Mouse (Mus musculus): ENCODE data around the gene Sgo2a. TPM values are rescaled to one million over a fixed set of nuclear protein-coding genes. Genes with fewer than 3 reads are reported as not detected.
A peak's percentile ranks its signal among the peaks of the same experiment; 100 is the strongest.

Sgo2a gene
- 1.3 and 1.9 TPM in 2 replicates for polyA plus RNA-seq (2015; fragmentation: Nextera tagmentation; extraction: Ambion mirVana)

DNA sequence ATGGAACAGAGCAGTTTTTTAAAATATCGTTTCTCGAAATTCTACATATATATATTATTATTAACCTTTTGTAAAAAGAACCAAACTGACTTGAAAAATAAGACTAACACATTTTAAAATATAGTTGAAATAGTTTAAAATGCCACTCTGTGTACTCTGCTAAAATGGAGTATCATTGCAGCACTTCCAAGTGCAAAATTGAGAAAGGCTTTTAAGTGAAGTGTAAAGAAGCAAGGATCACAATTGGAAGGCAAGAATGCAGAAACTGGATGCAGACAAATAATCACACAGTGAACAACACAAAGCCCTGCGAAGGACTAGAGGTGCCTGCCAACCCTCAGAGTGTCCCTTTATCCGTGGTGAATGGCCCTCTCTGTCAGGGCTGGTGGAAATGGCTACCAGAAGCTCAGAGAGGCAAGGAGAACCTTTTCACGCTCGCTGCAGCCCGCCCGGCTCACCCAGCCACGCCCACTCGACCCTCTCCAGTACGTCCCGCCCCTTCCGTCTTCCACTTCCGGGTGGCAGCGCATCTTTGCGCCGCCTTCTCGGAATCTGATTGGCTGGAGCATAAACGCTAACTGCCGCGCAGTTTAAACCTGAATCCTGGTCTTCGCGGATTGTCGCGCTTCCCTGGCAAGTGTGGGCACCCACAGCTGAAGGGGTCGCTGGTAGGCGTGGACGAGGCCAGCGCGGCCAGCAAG is at the start of gene Sgo2a:
Sgo2a (plus strand) TSS at position 540 of the 701 bp plus-strand sequence.
- Histone ChIP-seq H3K27ac (ENCODE audit: low read length) (peak within 1 kb of the TSS; percentile 68), H3K9ac (replicated peaks; ENCODE audit: low read depth) (peak within 1 kb of the TSS; percentile 50), H3K4me3 (ENCODE audit: low read depth, low read length) (peak within 1 kb of the TSS; percentile 90), H3K9me3 (ENCODE audit: low read length) (no peaks in the 10 kb centered on the region), H3K36me3 (ENCODE audit: insufficient read depth, low read length) (no peaks in the 10 kb centered on the region), H3K4me2 (replicated peaks; ENCODE audit: low read depth, low read length) (peak within 1 kb of the TSS; percentile 81), H3K27me3 (replicated peaks; ENCODE audit: insufficient read depth, low read length) (no peaks in the 10 kb centered on the region), H3K4me1 (ENCODE audit: insufficient read depth, low read depth, low read length) (peaks cover 5% of the 10 kb centered on the region; the same call in 1 of the 2 replicates)
- 7% methylated on average over 30 of the region's 30 CpGs for WGBS
- TF ChIP-seq CTCF (IDR thresholded peaks at IDR 0.05) (no peak), EP300 (IDR thresholded peaks at IDR 0.05) (no peak)
- ATAC-seq (peak; percentile 99), DNase-seq (ENCODE audit: low spot score) (peak; percentile 99)

DNA sequence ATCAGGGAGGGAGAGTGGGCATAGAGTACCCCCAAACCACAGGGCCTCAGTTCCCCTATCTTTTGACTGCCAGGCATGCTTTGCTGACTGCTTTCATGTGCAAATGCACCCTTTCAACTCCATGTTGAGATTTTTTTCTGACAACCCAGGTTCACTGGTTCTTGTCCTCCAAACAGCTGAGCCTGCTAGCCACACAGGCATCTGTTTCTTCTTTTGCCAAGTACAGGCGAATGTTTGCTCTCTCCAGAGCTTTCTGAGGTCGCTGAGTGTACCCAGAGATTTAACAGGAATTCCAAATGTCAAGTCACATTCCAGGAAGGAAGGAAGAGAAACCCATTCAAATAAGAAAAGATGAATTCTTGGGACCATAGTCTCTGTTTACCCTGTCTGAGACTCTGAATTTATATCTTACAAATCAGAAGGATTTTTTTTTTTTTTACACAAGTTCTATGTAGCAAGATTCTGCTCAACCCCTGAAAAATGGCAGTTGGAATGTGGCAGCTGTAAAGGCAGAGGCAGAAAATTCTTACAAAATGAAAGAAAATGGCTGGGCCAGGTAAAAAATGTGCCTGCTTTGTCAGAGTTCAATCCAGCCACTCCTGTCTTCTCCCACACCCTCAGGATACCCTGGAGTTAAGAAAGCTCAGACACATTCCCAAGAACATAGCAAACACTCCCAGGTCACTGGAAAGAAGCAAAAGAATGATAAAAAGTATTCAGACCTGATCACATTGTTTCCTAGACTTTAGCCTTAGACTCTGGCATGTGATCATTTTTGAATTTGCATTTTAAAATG is 48.0 kb upstream of the Sgo2a start:
- Histone ChIP-seq H3K27me3 (replicated peaks; ENCODE audit: insufficient read depth, low read length) (no peaks in the 10 kb centered on the region), H3K27ac (ENCODE audit: low read length) (peak overlapping the region; percentile 4; the same call in 1 of the 2 replicates), H3K9ac (replicated peaks; ENCODE audit: low read depth) (no peak overlapping the region), H3K9me3 (ENCODE audit: low read length) (no peaks in the 10 kb centered on the region), H3K4me3 (ENCODE audit: low read depth, low read length) (no peak overlapping the region), H3K36me3 (ENCODE audit: insufficient read depth, low read length) (no peaks in the 10 kb centered on the region), H3K4me2 (replicated peaks; ENCODE audit: low read depth, low read length) (no peak overlapping the region), H3K4me1 (ENCODE audit: insufficient read depth, low read depth, low read length) (no peaks in the 10 kb centered on the region)
- WGBS, result 5% methylated on average over 2 of the region's 2 CpGs
- TF ChIP-seq CTCF (IDR thresholded peaks at IDR 0.05) (no peak), EP300 (IDR thresholded peaks at IDR 0.05) (peak; percentile 30; the same call in 1 of the 2 replicates)
- DNase-seq (ENCODE audit: low spot score) (peak; percentile 48), ATAC-seq (peak; percentile 61)

GRCm38 (mm10) chr1:57949195-57949594 is 46.6 kb upstream of the Sgo2a start:
- Histone ChIP-seq H3K4me1 (ENCODE audit: insufficient read depth, low read depth, low read length) (no peaks in the 10 kb centered on the region), H3K27me3 (replicated peaks; ENCODE audit: insufficient read depth, low read length) (no peaks in the 10 kb centered on the region), H3K27ac (ENCODE audit: low read length) (no peak overlapping the region), H3K4me3 (ENCODE audit: low read depth, low read length) (no peak overlapping the region), H3K4me2 (replicated peaks; ENCODE audit: low read depth, low read length) (no peak overlapping the region), H3K36me3 (ENCODE audit: insufficient read depth, low read length) (no peaks in the 10 kb centered on the region), H3K9me3 (ENCODE audit: low read length) (no peaks in the 10 kb centered on the region), H3K9ac (replicated peaks; ENCODE audit: low read depth) (no peak overlapping the region)
- ATAC-seq, result no peak
- DNase-seq (ENCODE audit: low spot score), result peak; percentile 31
- peak; percentile 80 for TF ChIP-seq CTCF (IDR thresholded peaks at IDR 0.05)
- no peak for TF ChIP-seq EP300 (IDR thresholded peaks at IDR 0.05)
- WGBS, result 8% methylated on average over 1 of the region's 1 CpGs

- TF ChIP-seq EP300 (IDR thresholded peaks at IDR 0.05) (no peak), CTCF (IDR thresholded peaks at IDR 0.05) (no peak)
- no peak overlapping the region for H3K4me2 ChIP-seq (replicated peaks; ENCODE audit: low read depth, low read length)
- H3K4me1 ChIP-seq (ENCODE audit: insufficient read depth, low read depth, low read length), result no peaks in the 10 kb centered on the region
- no peaks in the 10 kb centered on the region for H3K9me3 ChIP-seq (ENCODE audit: low read length)
- no peak overlapping the region for H3K9ac ChIP-seq (replicated peaks; ENCODE audit: low read depth)
- DNase-seq (ENCODE audit: low spot score) (no peak), ATAC-seq (no peak)
- no peaks in the 10 kb centered on the region for H3K27me3 ChIP-seq (replicated peaks; ENCODE audit: insufficient read depth, low read length)
- H3K36me3 ChIP-seq (ENCODE audit: insufficient read depth, low read length), result no peaks in the 10 kb centered on the region
- 87% methylated on average over 5 of the region's 5 CpGs for whole genome bisulfite sequencing
- no peak overlapping the region for H3K27ac ChIP-seq (ENCODE audit: low read length)
- H3K4me3 ChIP-seq (ENCODE audit: low read depth, low read length), result no peak overlapping the region
These were observed 46.1 kb upstream of the Sgo2a start for GRCm38 (mm10) chr1:57949716-57950115.

DNA sequence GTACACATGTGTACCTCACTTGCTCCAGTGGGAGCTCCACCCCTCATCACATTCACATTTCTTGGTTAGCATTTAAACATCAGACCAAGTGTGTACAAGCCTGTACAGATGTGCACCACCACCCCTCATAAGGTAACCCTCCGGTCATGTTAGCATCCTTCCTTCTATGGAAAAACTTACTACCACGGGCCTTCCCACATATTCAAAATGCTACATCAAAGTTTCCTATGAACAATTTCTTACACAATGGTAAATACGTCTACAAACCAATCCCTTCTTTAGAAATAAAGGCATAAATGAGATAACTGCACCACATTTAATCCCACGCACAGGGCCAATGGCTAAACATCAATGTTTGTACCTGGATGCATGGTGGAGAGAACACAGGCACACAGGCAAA is 43.3 kb upstream of the Sgo2a start:
- 94% methylated on average over 4 of the region's 4 CpGs for WGBS

More for the DNA sequence above, 43.3 kb upstream of the Sgo2a start:
- TF ChIP-seq CTCF (IDR thresholded peaks at IDR 0.05) (no peak), EP300 (IDR thresholded peaks at IDR 0.05) (no peak)
- H3K9ac ChIP-seq (replicated peaks; ENCODE audit: low read depth), result no peak overlapping the region
- 0 out of 2 replicates have a peak, but pooled peaks cover 3% of the 10 kb centered on the region for H3K36me3 ChIP-seq (ENCODE audit: insufficient read depth, low read length)
- H3K27me3 ChIP-seq (replicated peaks; ENCODE audit: insufficient read depth, low read length), result no peaks in the 10 kb centered on the region
- H3K9me3 ChIP-seq (ENCODE audit: low read length), result no peaks in the 10 kb centered on the region
- ATAC-seq (no peak), DNase-seq (ENCODE audit: low spot score) (no peak)
- H3K27ac ChIP-seq (ENCODE audit: low read length), result no peak overlapping the region
- H3K4me2 ChIP-seq (replicated peaks; ENCODE audit: low read depth, low read length), result no peak overlapping the region
- H3K4me1 ChIP-seq (ENCODE audit: insufficient read depth, low read depth, low read length), result no peaks in the 10 kb centered on the region
- no peak overlapping the region for H3K4me3 ChIP-seq (ENCODE audit: low read depth, low read length)
